Mouse (Mus musculus) frontal cortex, postnatal 10 days (tissue): ENCODE measurements around the gene Ufsp2.

Experiments
- DNase-seq, 2 experiments: peaks; one replicate each; pipeline ENCODE4 v3.0.0; 2022; ENCODE audit warnings: low spot score in 2 of 2, mixed read lengths in 1 of 2

The Ufsp2 gene

GRCm38 (mm10) chr8:45975126-45975836, at the start of gene Ufsp2, which contains the start of gene 1700029J07Rik:
Gene Ufsp2, plus strand, starts transcription at chr8:45975528.
Gene 1700029J07Rik, minus strand, starts transcription at chr8:45975252.
- peak; percentile 96 to 98 for DNase-seq

- DNase-seq: peak; percentile 87 to 94
Measured at GRCm38 (mm10) chr8:45934582-45935014, 40.7 kb upstream of the Ufsp2 start, which contains the start of gene Ccdc110. Gene Ccdc110, plus strand, starts transcription at chr8:45934619.

- DNase-seq: no peak
Measured at GRCm38 (mm10) chr8:45936986-45937385, 38.3 kb upstream of the Ufsp2 start.

GRCm38 (mm10) chr8:45946283-45946682, 29.0 kb upstream of the Ufsp2 start:
- DNase-seq: no peak

GRCm38 (mm10) chr8:45950622-45951021, 24.7 kb upstream of the Ufsp2 start:
- no peak for DNase-seq

GRCm38 (mm10) chr8:45970894-45971293, 4.4 kb upstream of the Ufsp2 start:
- DNase-seq: no peak

- no peak for DNase-seq
Measured at GRCm38 (mm10) chr8:45973988-45974505, 1.3 kb upstream of the Ufsp2 start.

- DNase-seq: no peak
Measured at GRCm38 (mm10) chr8:45975837-45976468, 625 bp downstream of the Ufsp2 start.

- DNase-seq: no peak
Measured at GRCm38 (mm10) chr8:45986665-45987064, 11.3 kb downstream of the Ufsp2 start.

- no peak for DNase-seq
Measured at GRCm38 (mm10) chr8:45988189-45988588, 12.9 kb downstream of the Ufsp2 start.

GRCm38 (mm10) chr8:45990631-45991310, 15.4 kb downstream of the Ufsp2 start:
- DNase-seq: no peak

GRCm38 (mm10) chr8:45994111-45994510, 18.8 kb downstream of the Ufsp2 start:
- no peak for DNase-seq

- DNase-seq: no peak
Measured at GRCm38 (mm10) chr8:45995576-45995975, 20.2 kb downstream of the Ufsp2 start.

GRCm38 (mm10) chr8:45998228-45998627, 22.9 kb downstream of the Ufsp2 start:
- DNase-seq: no peak

- no peak for DNase-seq
Measured at GRCm38 (mm10) chr8:45999138-45999783, 23.9 kb downstream of the Ufsp2 start, which contains the start of gene Lrp2bp. Gene Lrp2bp, plus strand, starts transcription at chr8:45999303.

- peak; percentile 96 to 97 for DNase-seq
Measured at GRCm38 (mm10) chr8:45999784-46000705, 24.7 kb downstream of the Ufsp2 start.

GRCm38 (mm10) chr8:46005596-46005995, 30.3 kb downstream of the Ufsp2 start, which contains the start of gene Ankrd37:
Gene Ankrd37, minus strand, starts transcription at chr8:46005707.
- DNase-seq: no peak

- no peak for DNase-seq
Measured at GRCm38 (mm10) chr8:46007050-46007672, 31.8 kb downstream of the Ufsp2 start.

GRCm38 (mm10) chr8:46010306-46010705, 35.0 kb downstream of the Ufsp2 start:
- DNase-seq: peak in 1 of 2 experiments; percentile 44
